Mouse (Mus musculus) E14TG2a.4 (cell line): ENCODE results near the gene Hmgb2.

ENCODE experiments used
- H3K27me3 ChIP-seq: 2 replicates; pipeline ENCODE4 v1.6.1; 2014; ENCODE audit warnings: low read length, control low read depth; ENCODE audit not compliant: insufficient read depth
- H3K36me3 ChIP-seq: 2 replicates; pipeline ENCODE4 v1.6.1; 2014; ENCODE audit warnings: low read length, control low read depth; ENCODE audit not compliant: insufficient read depth
- H3K4me1 ChIP-seq: replicated peaks from 2 replicates; pipeline ENCODE4 v1.6.1; 2014; ENCODE audit warnings: low read depth, low read length, control low read depth
- H3K4me3 ChIP-seq: replicated peaks from 2 replicates; pipeline ENCODE4 v1.5.1; 2014; ENCODE audit warnings: mild to moderate bottlenecking, low read length
- H3K9me3 ChIP-seq: 2 replicates; pipeline ENCODE4 v1.6.1; 2014; ENCODE audit warnings: low read length, control low read depth
- CTCF ChIP-seq: conservative IDR thresholded peaks from 2 replicates; pipeline ENCODE4 v1.5.1; 2014; ENCODE audit warnings: low read length
- NANOG ChIP-seq: IDR thresholded peaks from 2 replicates; pipeline ENCODE4 v1.6.1; 2014; ENCODE audit warnings: borderline replicate concordance, low read length, mixed read lengths
- POU5F1 ChIP-seq: IDR thresholded peaks from 2 replicates; pipeline ENCODE4 v1.6.1; 2014; ENCODE audit warnings: low read length, borderline replicate concordance

Gene Hmgb2

GRCm38 (mm10) chr8:57480606-57481005 lies 31.1 kb upstream of the Hmgb2 start:
- H3K4me3 ChIP-seq, result no peak overlapping the region
- peaks cover 39% of the 10 kb centered on the region for H3K36me3 ChIP-seq
- TF ChIP-seq POU5F1 (no peak), CTCF (no peak), NANOG (no peak)
- peaks cover 14% of the 10 kb centered on the region for H3K4me1 ChIP-seq
- no peaks in the 10 kb centered on the region for H3K27me3 ChIP-seq
- no peaks in the 10 kb centered on the region for H3K9me3 ChIP-seq

- no peak for TF ChIP-seq CTCF
- no peak for TF ChIP-seq NANOG
- no peak for TF ChIP-seq POU5F1
- H3K4me1 ChIP-seq, result peaks cover 31% of the 10 kb centered on the region
- no peaks in the 10 kb centered on the region for H3K9me3 ChIP-seq
- H3K36me3 ChIP-seq, result peaks cover 38% of the 10 kb centered on the region
- peak overlapping the region; percentile 94 for H3K4me3 ChIP-seq
- H3K27me3 ChIP-seq, result no peaks in the 10 kb centered on the region
Measured at GRCm38 (mm10) chr8:57486491-57487440, 24.9 kb upstream of the Hmgb2 start.

- no peak for TF ChIP-seq CTCF
- no peak for TF ChIP-seq NANOG
- TF ChIP-seq POU5F1, result no peak
- H3K36me3 ChIP-seq, result peaks cover 38% of the 10 kb centered on the region
- H3K4me1 ChIP-seq, result peaks cover 39% of the 10 kb centered on the region
- H3K4me3 ChIP-seq, result peak within 1 kb of the TSS; percentile 94
- H3K9me3 ChIP-seq, result no peaks in the 10 kb centered on the region
- H3K27me3 ChIP-seq, result no peaks in the 10 kb centered on the region
Measured at GRCm38 (mm10) chr8:57487441-57488155, 24.1 kb upstream of the Hmgb2 start, which contains the start of gene Sap30. TSS of gene Sap30 (minus strand) at chr8:57487860.

- H3K4me1 ChIP-seq, result peaks cover 47% of the 10 kb centered on the region
- H3K4me3 ChIP-seq, result peak overlapping the region; percentile 94
- H3K27me3 ChIP-seq, result no peaks in the 10 kb centered on the region
- peaks cover 39% of the 10 kb centered on the region for H3K36me3 ChIP-seq
- H3K9me3 ChIP-seq, result no peaks in the 10 kb centered on the region
- no peak for TF ChIP-seq POU5F1
- no peak for TF ChIP-seq CTCF
Measured at GRCm38 (mm10) chr8:57488312-57488765, 23.4 kb upstream of the Hmgb2 start.

GRCm38 (mm10) chr8:57489366-57489765 lies 22.3 kb upstream of the Hmgb2 start:
- Histone ChIP-seq H3K4me3 (peak overlapping the region; percentile 94), H3K4me1 (peaks cover 57% of the 10 kb centered on the region), H3K36me3 (peaks cover 43% of the 10 kb centered on the region), H3K9me3 (no peaks in the 10 kb centered on the region), H3K27me3 (no peaks in the 10 kb centered on the region)
- no peak for TF ChIP-seq POU5F1
- no peak for TF ChIP-seq CTCF
- TF ChIP-seq NANOG, result no peak

- peak overlapping the region; percentile 94 for H3K4me3 ChIP-seq
- TF ChIP-seq NANOG (no peak), POU5F1 (peak; percentile 44; the same call in 1 of the 2 replicates)
- no peaks in the 10 kb centered on the region for H3K27me3 ChIP-seq
- peaks cover 62% of the 10 kb centered on the region for H3K4me1 ChIP-seq
- no peaks in the 10 kb centered on the region for H3K9me3 ChIP-seq
- peaks cover 43% of the 10 kb centered on the region for H3K36me3 ChIP-seq
Measured at GRCm38 (mm10) chr8:57489896-57490295, 21.8 kb upstream of the Hmgb2 start.

- TF ChIP-seq POU5F1 (no peak), CTCF (no peak), NANOG (no peak)
- Histone ChIP-seq H3K36me3 (peaks cover 54% of the 10 kb centered on the region), H3K9me3 (no peaks in the 10 kb centered on the region), H3K27me3 (no peaks in the 10 kb centered on the region), H3K4me1 (peaks cover 67% of the 10 kb centered on the region), H3K4me3 (peak overlapping the region; percentile 94)
Measured at GRCm38 (mm10) chr8:57491873-57492272, 19.8 kb upstream of the Hmgb2 start.

- TF ChIP-seq POU5F1 (no peak), CTCF (no peak), NANOG (no peak)
- Histone ChIP-seq H3K4me1 (peaks cover 75% of the 10 kb centered on the region), H3K9me3 (no peaks in the 10 kb centered on the region), H3K27me3 (no peaks in the 10 kb centered on the region), H3K4me3 (peak overlapping the region; percentile 54), H3K36me3 (peaks cover 64% of the 10 kb centered on the region)
Measured at GRCm38 (mm10) chr8:57498494-57498846, 13.2 kb upstream of the Hmgb2 start.
